Mouse (Mus musculus): ENCODE data around the gene Ctc1.
A peak's percentile ranks its signal among the peaks of the same experiment; 100 is the strongest.
"Not testable (repeated sequence)": the region's sequence is repeated elsewhere in the genome, so short reads cannot be mapped to it uniquely, and the experiment has no call there.

The Ctc1 gene

GRCm38 (mm10) chr11:69008182-69009121 lies 7.3 kb upstream of the Ctc1 start, which contains the start of gene Pfas:
Pfas (minus strand) TSS chr11:69008460.
- peak; percentile 97 for DNase-seq

- DNase-seq = no peak
Observed at GRCm38 (mm10) chr11:69009508-69009907, 6.2 kb upstream of the Ctc1 start.

- DNase-seq = no peak
Observed at GRCm38 (mm10) chr11:69010400-69011323, 5.0 kb upstream of the Ctc1 start.

- not testable (repeated sequence) for DNase-seq
Observed at GRCm38 (mm10) chr11:69011445-69011844, 4.3 kb upstream of the Ctc1 start.

DNA sequence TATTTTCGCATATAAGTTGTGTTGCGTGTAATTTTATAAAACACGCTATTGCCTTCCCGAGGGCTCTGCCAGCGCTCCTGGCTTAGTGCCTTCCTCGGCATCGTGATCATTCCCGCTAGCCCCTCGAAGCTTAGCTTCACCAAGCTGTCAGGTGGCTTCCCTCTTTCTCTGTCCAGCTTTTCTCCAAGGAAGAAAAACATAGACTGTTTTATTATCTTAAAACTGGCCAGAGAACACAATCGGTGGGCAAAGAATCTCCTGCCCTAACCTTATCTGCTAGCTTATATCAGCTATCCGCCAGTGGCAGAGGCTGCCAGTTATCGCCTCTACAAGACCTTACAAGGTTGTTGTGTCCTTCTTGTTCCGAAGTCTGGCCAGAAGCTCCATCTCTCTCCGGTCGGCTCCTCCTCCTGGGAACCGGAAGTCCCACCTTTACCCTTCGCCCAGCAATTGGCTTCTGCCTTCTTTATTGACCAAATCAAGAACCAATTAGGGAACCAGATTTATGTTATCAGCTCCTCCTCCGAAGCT lies 3.6 kb upstream of the Ctc1 start:
- DNase-seq = peak; percentile 86 to 89

- no peak for DNase-seq
Observed at GRCm38 (mm10) chr11:69016755-69017154, 1.0 kb downstream of the Ctc1 start.

- no peak for DNase-seq
Observed at GRCm38 (mm10) chr11:69020691-69021090, 5.0 kb downstream of the Ctc1 start.

- no peak for DNase-seq
Observed at GRCm38 (mm10) chr11:69026562-69026961, 10.9 kb downstream of the Ctc1 start.

- DNase-seq = peak in 1 of 2 experiments; percentile 16
Observed at GRCm38 (mm10) chr11:69028805-69029204, 13.1 kb downstream of the Ctc1 start.

DNA sequence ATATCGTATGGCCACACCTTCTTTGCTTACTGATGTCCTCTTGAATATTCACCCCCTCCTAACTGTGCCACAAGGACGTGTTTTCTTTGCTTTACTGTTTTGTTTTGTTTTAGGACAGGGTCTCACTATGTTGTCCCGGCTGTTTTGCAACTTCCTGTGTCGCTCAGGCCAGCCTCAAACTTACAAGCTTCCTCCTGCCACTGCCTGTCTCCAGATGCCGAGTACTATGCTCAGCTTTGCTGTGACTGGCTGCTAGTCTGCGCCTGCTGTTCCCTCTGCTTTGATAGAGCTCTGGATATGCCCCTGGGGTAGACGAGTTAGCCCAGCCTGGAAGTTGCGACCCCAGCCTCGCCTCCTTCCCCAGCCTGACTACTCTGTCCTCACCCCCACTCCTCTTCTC lies 17.8 kb downstream of the Ctc1 start:
- DNase-seq = no peak

DNA sequence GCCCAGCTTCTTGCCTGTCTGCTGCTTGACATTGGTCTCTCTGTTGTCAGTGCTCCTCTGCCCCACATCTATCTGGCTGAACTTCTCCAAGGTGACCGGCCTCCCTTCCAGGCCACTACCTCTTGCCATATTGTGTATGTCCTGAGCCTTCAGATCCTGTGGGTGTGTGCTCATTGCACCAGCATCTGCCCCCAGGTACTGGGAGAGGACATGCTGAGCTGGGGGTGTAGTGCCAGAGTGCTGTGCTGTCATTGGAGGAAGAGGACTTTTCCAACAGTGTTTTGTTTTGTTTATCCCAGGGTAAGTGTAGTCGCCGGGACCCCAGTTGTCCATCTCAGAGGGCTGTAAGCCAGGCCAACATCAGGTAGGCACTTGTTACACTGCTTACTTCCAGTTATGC lies 18.9 kb downstream of the Ctc1 start:
- DNase-seq = no peak

- DNase-seq = no peak
Observed at GRCm38 (mm10) chr11:69035411-69035810, 19.7 kb downstream of the Ctc1 start.

GRCm38 (mm10) chr11:69035849-69036248 lies 20.1 kb downstream of the Ctc1 start:
- DNase-seq = peak; percentile 75 to 76

- DNase-seq = peak; percentile 92 to 93
Observed at GRCm38 (mm10) chr11:69036486-69037230, 20.9 kb downstream of the Ctc1 start.

DNA sequence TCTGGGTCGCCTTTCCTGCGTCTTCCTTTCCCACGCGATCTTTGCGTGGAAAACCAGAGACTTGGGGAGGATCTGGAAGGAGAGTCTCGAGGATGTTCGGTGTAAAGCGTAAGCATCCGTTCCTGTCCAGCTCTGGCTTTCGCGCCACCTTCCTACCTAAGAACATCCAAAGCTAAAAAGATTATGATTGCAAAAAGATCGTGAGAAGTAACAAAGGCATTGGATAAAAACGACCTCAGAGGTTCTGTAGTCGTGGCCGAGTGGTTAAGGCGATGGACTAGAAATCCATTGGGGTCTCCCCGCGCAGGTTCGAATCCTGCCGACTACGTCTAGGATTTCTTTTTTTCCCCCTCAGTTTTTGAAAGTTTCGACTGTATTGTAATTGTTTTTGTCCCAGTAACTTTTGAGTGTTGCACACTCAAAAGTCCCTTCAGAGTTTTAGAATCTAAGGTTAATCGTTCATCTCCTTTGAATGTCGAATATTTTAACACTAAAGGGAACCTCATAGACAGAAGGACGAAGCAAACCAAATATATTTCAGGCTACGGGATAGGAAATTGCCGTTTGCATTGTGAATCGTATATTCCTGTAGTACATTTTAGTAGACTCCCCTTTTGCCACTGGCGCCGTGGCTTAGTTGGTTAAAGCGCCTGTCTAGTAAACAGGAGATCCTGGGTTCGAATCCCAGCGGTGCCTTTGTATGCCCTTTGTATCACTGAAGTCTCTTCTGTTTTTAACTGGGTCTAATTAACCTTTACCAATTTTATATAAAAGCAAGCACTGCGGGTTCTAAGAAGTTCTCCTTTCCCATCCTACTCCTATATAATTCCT lies 21.7 kb downstream of the Ctc1 start:
- peak; percentile 87 to 90 for DNase-seq

DNA sequence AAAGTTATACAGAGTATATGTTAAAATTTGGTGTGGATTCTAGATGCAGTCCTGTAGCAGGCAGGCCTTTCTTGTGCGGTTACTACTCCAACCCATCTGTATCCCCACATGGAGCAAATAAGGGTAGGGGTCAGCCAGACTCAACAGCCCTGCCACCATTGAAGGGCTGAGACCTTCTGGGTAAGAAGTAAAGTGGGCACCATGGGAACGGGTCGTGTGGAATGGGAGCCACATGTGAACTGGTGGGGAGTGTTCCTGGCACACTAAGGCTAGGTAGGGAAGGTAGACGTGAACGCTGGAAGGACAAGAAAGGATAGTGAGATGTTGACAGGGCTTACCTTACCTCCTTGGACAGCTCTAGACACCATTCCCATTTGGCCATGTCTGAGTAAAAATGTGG lies 22.5 kb downstream of the Ctc1 start:
- no peak for DNase-seq

DNA sequence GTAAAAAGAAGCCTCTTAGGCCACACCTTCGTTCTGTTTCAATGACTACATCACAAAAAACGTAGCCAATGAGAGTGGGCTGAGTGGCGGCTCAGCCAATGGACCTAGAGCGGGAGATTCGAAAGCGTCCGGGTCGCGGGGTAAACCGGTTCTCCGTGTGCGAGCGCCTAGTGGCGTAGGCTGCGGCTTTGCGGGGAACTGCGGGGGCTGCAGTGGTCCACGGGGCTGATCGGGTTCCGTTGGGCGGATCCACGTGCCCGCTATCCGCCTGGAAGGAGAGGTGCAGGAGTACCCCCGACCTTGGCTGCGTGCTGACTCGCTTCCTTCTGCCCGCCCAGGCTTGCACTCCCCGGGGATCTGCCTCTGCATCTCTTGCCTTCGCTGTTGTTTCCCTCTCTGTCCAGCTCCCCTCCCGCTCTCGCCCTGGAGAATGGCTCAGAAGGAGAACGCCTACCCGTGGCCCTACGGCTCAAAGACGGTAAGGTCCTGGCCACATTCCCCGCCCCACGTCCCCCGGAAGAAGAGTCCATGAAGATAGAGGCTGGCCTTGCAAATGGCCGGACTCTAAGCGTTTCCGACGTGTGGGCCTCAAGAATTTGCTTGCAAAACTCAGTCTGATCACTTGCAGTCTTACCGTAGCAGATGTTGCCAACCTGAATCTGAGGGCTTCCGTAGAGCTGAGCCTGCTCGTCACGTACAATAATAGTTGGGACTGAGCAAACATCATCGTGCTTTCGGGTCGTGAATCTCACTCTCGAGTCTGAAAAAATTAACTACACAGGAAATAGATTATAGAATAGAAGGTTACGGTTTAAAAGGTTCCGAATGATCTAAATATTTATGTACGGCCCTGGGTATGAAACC lies 30.1 kb downstream of the Ctc1 start, which contains the start of gene Aurkb:
Gene Aurkb (plus strand): TSS at position 117 of the 864 bp plus-strand sequence.
- DNase-seq = peak; percentile 85

DNA sequence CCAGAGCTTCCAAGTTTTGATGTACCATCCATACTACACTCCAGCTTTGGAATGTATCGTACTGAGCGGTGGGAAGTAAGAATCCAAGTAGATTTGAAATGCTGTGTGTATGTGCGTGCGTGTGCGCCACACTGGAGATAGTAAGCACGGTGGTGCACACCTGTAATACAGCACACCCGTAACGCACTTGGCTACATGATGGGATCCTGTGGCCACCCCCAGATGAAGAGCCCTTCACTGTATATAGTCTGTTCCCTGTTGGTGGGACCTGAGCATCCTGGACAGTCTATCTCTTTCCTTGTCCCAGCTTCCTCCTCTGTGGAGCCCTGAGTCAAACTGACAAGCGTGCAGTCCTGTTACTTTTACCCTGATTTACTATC lies 30.7 kb downstream of the Ctc1 start:
- no peak for DNase-seq

GRCm38 (mm10) chr11:69047592-69047991 lies 31.9 kb downstream of the Ctc1 start:
- no peak for DNase-seq

- DNase-seq = no peak
Observed at GRCm38 (mm10) chr11:69048151-69048550, 32.4 kb downstream of the Ctc1 start.

Data from B cell, adult 2 months (primary cell).